Mouse (Mus musculus): ENCODE results near the gene Zfp106. TPM values are rescaled to one million over a fixed set of nuclear protein-coding genes. Genes with fewer than 3 reads are reported as not detected.

Zfp106 gene
- polyA plus RNA-seq, 1 experiment from 2014 or later = 75.8 TPM

DNA sequence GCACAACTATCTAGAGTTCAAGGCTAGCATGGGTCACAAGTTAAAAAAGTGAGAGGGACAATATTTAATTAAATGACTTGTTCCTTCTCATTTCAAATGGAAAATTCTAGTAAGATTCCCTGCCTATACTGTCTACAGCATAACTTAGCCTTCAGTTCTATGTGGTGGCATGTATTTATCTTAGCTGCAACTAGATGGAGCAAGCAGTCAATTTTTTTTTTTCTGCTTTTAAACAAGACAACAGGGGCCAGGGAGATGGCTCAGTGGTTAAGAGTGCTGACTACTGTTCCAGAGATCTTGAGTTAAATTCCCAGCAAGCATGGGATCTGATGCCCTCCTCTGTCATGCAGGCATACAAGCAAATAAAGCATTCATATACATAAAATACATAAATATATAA is 34.1 kb downstream of the Zfp106 start:
- Histone ChIP-seq H3K4me3 (no peak overlapping the region), H3K9me3 (replicated peaks) (no peaks in the 10 kb centered on the region), H3K27me3 (ENCODE audit: low read depth, poor library complexity, severe bottlenecking) (no peaks in the 10 kb centered on the region), H3K4me1 (no peaks in the 10 kb centered on the region), H3K27ac (no peak overlapping the region), H3K36me3 (peaks cover 99% of the 10 kb centered on the region)
- no peak for DNase-seq (ENCODE audit: low spot score)

DNA sequence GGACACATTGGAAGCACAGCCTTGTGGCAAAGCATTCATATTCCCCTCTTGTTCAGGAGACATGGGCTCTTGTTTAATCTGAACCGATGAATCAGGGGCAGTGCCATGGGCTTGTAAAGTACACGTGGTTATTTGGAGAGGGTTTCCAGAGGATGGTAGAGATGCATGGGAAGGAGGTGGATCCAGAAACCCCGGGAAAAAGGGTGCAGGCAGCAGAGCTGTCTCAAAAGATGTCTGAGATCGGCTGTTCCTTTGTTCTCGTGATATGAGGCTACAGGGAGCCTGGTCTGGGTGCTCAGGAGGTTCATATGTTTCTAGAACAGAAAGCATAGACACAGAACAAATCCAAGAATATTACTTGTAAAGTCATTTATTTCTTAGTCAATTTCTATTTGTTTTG is 36.9 kb downstream of the Zfp106 start:
- no peak for DNase-seq (ENCODE audit: low spot score)
- Histone ChIP-seq H3K27ac (no peak overlapping the region), H3K4me1 (no peaks in the 10 kb centered on the region), H3K36me3 (peaks cover 100% of the 10 kb centered on the region), H3K4me3 (no peak overlapping the region), H3K27me3 (ENCODE audit: low read depth, poor library complexity, severe bottlenecking) (no peaks in the 10 kb centered on the region), H3K9me3 (replicated peaks) (no peaks in the 10 kb centered on the region)
- WGBS = 92% methylated on average over 5 of the region's 5 CpGs

DNA sequence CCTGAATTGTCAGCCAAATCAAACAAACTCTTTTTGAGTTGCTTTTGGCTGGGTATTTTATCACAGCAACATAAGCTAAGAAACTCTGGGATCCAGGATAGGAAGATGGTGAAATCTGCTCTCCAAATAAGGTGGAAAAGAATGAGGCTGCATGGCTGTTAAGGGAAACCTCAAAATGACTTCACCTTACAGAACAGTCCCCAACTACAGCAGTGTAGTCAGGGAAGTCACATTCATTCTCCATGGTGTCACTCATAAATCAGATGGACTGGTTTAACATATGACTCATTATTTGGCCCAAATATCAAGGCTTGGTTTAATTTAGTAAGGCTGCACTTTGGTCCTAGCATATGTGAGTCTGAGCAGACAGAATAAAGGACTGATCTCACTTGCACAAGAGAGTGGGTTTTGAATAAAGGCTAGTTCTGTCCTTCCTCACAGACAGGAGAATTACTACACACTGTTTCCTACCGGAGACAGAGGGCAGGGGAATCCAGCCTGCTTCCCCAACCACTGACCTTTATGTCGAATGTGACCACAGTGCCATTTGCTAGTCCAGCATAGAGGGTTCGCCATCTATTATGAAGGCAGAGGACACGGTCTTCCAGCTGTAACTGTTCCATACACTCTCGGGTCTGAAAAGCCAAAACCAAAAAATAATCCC is 45.0 kb downstream of the Zfp106 start:
- no peak for DNase-seq (ENCODE audit: low spot score)
- Histone ChIP-seq H3K4me3 (no peak overlapping the region), H3K36me3 (peaks cover 100% of the 10 kb centered on the region), H3K27ac (no peak overlapping the region), H3K9me3 (replicated peaks) (no peaks in the 10 kb centered on the region), H3K4me1 (no peaks in the 10 kb centered on the region), H3K27me3 (ENCODE audit: low read depth, poor library complexity, severe bottlenecking) (no peaks in the 10 kb centered on the region)
- WGBS = 91% methylated on average over 5 of the region's 5 CpGs

DNA sequence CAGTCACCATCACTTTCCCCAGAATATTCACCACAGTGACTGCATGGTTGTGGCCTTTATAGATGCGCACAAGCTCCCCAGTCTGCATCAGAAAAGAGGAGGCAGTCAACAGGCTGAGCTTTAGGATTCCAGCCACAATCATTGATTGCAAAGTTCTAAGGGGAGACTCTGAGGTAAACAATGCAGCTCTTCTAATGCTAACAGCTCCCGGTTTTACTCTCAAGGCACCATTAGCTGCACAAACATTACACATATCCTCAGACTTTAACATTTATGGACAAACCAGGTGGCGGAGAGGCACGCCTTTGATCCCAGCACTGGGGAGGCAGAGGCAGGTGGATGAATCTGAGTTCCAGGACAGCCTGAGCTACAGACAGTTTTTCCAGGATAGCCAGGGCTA is 49.5 kb downstream of the Zfp106 start:
- Histone ChIP-seq H3K9me3 (replicated peaks) (no peaks in the 10 kb centered on the region), H3K27ac (no peak overlapping the region), H3K4me3 (no peak overlapping the region), H3K36me3 (peaks cover 98% of the 10 kb centered on the region), H3K4me1 (no peaks in the 10 kb centered on the region), H3K27me3 (ENCODE audit: low read depth, poor library complexity, severe bottlenecking) (no peaks in the 10 kb centered on the region)
- no peak for DNase-seq (ENCODE audit: low spot score)
- WGBS = 94% methylated on average over 4 of the region's 4 CpGs

DNA sequence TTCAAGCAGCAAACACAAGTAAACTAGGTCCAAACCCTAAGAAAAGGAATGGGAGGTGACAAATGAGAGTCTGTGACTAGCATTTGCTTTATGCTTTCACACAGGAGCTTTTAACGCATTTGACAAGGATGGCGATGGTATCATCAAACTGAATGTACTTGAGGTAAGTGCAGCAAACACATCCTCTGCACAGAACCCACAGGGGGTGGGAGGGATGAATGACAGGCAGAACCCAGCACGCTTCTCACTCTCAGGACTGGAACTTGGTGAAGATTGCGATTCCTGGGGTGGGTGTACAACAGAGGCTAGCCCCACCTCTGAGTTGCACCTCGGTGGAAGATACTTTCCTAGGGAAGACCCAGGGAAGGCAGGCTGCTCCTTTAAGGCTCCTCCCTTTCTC is 59.7 kb downstream of the Zfp106 start:
- Histone ChIP-seq H3K36me3 (peaks cover 50% of the 10 kb centered on the region), H3K9me3 (replicated peaks) (no peaks in the 10 kb centered on the region), H3K27ac (no peak overlapping the region), H3K4me1 (peaks cover 12% of the 10 kb centered on the region; the same call in 1 of the 2 replicates), H3K4me3 (no peak overlapping the region), H3K27me3 (ENCODE audit: low read depth, poor library complexity, severe bottlenecking) (no peaks in the 10 kb centered on the region)
- whole genome bisulfite sequencing = 79% methylated on average over 5 of the region's 5 CpGs
- no peak for DNase-seq (ENCODE audit: low spot score)

DNA sequence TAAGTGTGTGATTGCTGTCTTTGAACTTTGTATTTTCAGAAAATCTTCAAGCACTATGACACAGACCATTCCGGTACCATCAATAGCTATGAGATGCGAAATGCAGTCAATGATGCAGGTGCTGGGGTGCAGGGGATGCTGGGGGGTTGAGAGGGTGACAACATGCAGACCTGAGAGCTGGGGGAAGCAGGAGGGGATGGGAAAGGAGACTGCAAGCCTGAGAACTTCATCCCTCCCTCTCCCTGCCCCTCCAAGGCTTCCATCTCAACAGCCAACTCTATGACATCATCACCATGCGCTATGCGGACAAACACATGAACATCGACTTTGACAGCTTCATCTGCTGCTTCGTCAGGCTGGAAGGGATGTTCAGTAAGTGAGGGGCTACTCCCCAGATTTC is 60.5 kb downstream of the Zfp106 start:
- peaks cover 41% of the 10 kb centered on the region for H3K36me3 ChIP-seq
- 92% methylated on average over 6 of the region's 6 CpGs for WGBS
- peaks cover 12% of the 10 kb centered on the region; the same call in 1 of the 2 replicates for H3K4me1 ChIP-seq
- no peak overlapping the region for H3K27ac ChIP-seq
- no peaks in the 10 kb centered on the region for H3K9me3 ChIP-seq (replicated peaks)
- H3K27me3 ChIP-seq (ENCODE audit: low read depth, poor library complexity, severe bottlenecking) = no peaks in the 10 kb centered on the region
- no peak for DNase-seq (ENCODE audit: low spot score)
- H3K4me3 ChIP-seq = no peak overlapping the region

DNA sequence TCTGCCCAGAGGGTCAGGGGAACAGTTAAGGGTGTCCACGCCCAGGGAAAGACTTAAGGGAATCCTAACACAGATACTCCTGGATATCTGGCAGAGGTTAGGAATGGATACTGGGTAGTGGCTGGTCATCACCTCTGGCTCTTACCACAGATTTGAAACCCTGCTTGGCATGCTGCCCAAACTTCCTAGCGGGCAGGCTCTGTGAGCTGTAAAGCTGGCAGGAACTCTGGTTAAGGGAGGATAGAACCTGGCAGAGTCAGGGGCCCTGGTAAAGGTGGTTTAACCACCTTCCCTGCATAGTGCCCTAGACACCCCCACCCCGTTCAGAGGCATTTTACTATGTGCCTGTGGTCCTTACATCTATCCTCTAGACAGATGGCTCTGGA is 61.0 kb downstream of the Zfp106 start:
- H3K27ac ChIP-seq = no peak overlapping the region
- WGBS = 78% methylated on average over 3 of the region's 3 CpGs

DNA sequence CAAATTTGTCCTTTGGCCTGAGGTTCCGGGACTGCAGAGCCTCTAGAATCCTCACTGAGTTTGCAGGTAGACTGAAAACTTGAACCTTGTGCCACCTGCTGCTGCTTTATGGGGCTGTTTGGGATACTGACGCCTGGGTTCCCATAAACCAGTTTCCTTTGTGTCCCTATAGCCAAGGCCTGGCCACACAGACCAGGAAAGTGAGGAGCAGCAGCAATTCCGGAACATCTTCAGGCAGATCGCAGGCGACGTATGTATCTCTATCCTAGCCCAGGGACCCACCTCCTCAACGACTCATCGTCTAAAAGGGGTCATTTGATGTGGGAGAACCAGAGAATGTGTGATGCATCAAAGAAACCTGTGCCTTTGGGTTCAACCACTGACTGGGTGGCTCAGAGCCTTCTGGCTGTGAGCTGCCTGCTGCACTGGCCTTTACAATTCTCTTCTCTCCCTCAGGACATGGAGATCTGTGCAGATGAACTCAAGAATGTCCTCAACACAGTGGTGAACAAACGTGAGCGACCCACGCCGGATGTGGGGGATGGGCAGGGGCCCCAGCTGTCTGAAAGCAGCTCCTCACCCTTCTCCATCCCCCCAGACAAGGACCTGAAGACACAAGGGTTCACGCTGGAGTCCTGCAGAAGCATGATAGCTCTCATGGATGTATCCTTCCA is 61.6 kb downstream of the Zfp106 start:
- Histone ChIP-seq H3K27me3 (ENCODE audit: low read depth, poor library complexity, severe bottlenecking) (no peaks in the 10 kb centered on the region), H3K27ac (no peak overlapping the region), H3K4me3 (no peak overlapping the region), H3K9me3 (replicated peaks) (no peaks in the 10 kb centered on the region), H3K36me3 (peaks cover 31% of the 10 kb centered on the region), H3K4me1 (peaks cover 12% of the 10 kb centered on the region; the same call in 1 of the 2 replicates)
- 62% methylated on average over 13 of the region's 13 CpGs for WGBS
- no peak for DNase-seq (ENCODE audit: low spot score)

More for the DNA sequence above, 61.0 kb downstream of the Zfp106 start:
- peaks cover 12% of the 10 kb centered on the region; the same call in 1 of the 2 replicates for H3K4me1 ChIP-seq
- no peak for DNase-seq (ENCODE audit: low spot score)
- H3K27me3 ChIP-seq (ENCODE audit: low read depth, poor library complexity, severe bottlenecking) = no peaks in the 10 kb centered on the region
- no peak overlapping the region for H3K4me3 ChIP-seq
- no peaks in the 10 kb centered on the region for H3K9me3 ChIP-seq (replicated peaks)
- peaks cover 36% of the 10 kb centered on the region for H3K36me3 ChIP-seq

DNA sequence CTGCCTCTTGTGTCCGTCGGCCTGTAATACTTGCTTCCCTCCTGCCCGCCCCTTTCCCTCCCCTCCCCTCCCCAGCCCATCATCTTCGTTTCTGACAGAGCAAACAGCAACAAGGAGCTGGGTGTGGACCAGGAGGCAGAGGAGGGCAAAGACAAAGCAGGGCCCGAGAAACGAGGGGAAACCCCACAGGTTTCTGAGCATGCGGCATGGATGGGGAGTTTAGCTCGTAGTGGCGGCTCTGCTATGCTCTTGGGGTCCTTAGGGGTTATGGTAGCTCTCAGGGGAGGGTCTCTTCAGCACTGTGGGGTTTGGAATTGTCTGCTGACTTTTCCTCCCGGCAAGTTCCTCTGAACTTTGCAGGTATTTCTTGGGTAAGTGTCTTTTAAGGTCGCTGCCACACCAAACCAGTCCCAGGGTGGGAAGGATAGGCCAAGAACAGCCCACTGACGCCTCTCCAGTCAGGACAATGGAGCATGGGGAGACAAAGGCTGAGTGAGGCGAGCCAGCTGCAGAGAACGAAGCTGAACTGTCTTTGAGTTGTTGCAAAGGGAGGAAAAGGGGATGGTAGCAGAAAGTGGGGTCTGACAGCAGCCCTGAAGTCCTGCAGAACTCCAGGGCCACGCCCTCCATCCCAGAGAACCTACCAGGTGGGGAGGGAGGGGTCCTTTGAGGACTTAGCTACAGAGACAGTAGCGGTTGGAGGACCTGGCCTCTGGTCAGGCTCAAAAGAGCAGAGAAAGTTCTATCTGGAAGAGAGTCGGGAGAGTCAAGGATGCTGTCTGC is 62.3 kb downstream of the Zfp106 start:
- H3K27me3 ChIP-seq (ENCODE audit: low read depth, poor library complexity, severe bottlenecking) = no peaks in the 10 kb centered on the region
- no peaks in the 10 kb centered on the region for H3K9me3 ChIP-seq (replicated peaks)
- no peak for DNase-seq (ENCODE audit: low spot score)
- H3K27ac ChIP-seq = no peak overlapping the region
- H3K4me3 ChIP-seq = no peak overlapping the region
- peaks cover 24% of the 10 kb centered on the region for H3K36me3 ChIP-seq
- H3K4me1 ChIP-seq = peaks cover 12% of the 10 kb centered on the region; the same call in 1 of the 2 replicates
- WGBS = 57% methylated on average over 17 of the region's 17 CpGs

DNA sequence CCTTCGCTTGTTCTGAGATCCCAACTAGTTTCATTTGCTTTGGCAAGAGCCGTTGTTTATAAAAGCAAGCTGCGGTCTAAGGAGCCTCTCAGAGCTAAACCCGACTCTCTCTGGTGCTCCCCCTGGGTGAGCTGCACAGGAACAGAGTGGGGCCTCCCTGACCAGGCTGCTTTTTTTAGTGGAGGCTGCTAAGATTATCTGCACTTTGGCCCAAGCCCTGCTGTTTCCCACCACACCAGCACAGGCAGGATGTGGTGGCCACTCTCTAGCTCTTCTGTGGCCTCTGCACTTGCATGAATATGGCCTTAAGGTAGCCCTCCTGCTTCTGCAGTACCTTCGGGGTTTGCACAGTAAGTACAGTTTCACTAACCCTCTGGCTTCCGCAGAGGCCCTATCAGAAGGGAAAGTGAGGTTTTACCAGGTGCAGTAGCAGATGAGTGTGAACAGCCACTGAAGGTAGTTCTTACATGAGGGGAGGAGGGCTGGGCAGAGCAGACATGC is 63.6 kb downstream of the Zfp106 start:
- Histone ChIP-seq H3K27ac (no peak overlapping the region), H3K27me3 (ENCODE audit: low read depth, poor library complexity, severe bottlenecking) (no peaks in the 10 kb centered on the region), H3K9me3 (replicated peaks) (no peaks in the 10 kb centered on the region), H3K4me3 (no peak overlapping the region), H3K36me3 (peaks cover 11% of the 10 kb centered on the region), H3K4me1 (peaks cover 12% of the 10 kb centered on the region; the same call in 1 of the 2 replicates)
- no peak for DNase-seq (ENCODE audit: low spot score)
- WGBS = 75% methylated on average over 6 of the region's 6 CpGs

DNA sequence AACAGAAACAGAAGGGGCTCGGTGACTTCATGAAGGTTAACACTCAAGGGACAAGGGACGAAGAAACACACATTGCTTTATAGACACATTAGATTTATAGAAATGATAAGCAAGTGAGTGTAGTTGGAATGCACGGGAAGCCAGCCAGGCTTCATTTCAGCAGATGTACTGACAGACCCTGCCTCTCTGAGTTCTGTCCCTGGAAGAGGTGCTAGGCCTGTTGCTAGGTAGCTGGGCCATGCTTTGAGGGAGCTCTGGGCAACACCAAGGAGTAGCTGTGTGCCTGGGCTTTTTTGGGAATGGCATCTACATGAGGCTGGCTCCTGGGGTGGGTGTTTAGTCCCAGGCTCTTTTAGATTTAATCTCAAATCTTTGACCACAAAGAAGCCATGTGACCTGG is 67.1 kb downstream of the Zfp106 start:
- Histone ChIP-seq H3K27me3 (ENCODE audit: low read depth, poor library complexity, severe bottlenecking) (no peaks in the 10 kb centered on the region), H3K27ac (no peak overlapping the region), H3K4me1 (peaks cover 6% of the 10 kb centered on the region; the same call in 1 of the 2 replicates), H3K36me3 (no peaks in the 10 kb centered on the region), H3K9me3 (replicated peaks) (no peaks in the 10 kb centered on the region), H3K4me3 (no peak overlapping the region)
- 80% methylated on average over 3 of the region's 3 CpGs for WGBS
- no peak for DNase-seq (ENCODE audit: low spot score)

DNA sequence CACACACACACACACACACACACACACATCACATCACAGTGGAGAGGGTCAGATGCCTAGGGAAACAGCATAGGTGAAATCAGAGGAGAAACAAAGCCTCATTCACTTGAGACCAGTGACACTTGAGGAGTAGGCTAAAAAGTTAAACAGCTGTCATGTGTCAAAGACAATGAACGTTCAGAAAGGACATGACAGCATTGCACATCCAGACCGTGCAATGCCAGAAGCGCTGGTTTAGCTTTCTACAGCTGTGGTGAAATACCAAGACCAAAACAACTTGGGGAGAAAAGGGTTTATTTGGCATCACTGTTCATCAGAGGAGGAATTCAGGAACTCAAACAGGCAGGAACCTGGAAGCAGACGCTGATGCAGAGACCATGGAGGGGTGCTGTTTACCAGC is 70.4 kb downstream of the Zfp106 start:
- Histone ChIP-seq H3K9me3 (replicated peaks) (no peaks in the 10 kb centered on the region), H3K36me3 (no peaks in the 10 kb centered on the region), H3K4me1 (no peaks in the 10 kb centered on the region), H3K4me3 (no peak overlapping the region), H3K27me3 (ENCODE audit: low read depth, poor library complexity, severe bottlenecking) (no peaks in the 10 kb centered on the region), H3K27ac (no peak overlapping the region)
- 81% methylated on average over 4 of the region's 4 CpGs for WGBS
- DNase-seq (ENCODE audit: low spot score) = no peak

DNA sequence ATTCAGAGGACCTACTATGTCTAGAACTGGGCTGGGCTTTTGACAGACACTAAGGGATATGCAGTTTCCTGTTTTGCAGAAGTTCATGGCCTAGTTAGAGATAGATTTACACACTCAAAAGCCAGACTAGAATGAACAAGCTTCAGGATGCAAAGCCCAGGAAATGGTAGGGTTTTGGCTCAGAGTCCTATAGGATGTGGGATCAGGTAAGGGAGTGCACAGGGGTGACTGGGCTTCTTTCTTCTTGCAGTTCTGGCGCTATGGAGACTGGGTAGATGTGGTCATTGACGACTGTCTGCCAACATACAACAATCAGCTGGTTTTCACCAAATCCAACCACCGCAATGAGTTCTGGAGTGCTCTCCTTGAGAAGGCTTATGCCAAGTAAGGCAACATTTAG is 79.4 kb downstream of the Zfp106 start:
- H3K36me3 ChIP-seq = no peaks in the 10 kb centered on the region
- H3K27ac ChIP-seq = no peak overlapping the region
- 0 out of 2 replicates have a peak, but pooled peaks cover 3% of the 10 kb centered on the region for H3K4me1 ChIP-seq
- no peak for DNase-seq (ENCODE audit: low spot score)
- H3K9me3 ChIP-seq (replicated peaks) = no peaks in the 10 kb centered on the region
- no peak overlapping the region for H3K4me3 ChIP-seq
- H3K27me3 ChIP-seq (ENCODE audit: low read depth, poor library complexity, severe bottlenecking) = no peaks in the 10 kb centered on the region
- 93% methylated on average over 3 of the region's 3 CpGs for WGBS

Data from limb, embryonic 10.5 days (tissue).